Mouse (Mus musculus): ENCODE data around the gene Krtap19-5. TPM values are rescaled to one million over a fixed set of nuclear protein-coding genes. Genes with fewer than 3 reads are reported as not detected.

Gene Krtap19-5
- polyA plus RNA-seq, 1 experiment, result not detected

GRCm38 (mm10) chr16:88864887-88865407 is 31.3 kb downstream of the Krtap19-5 start:
- WGBS, result 79% methylated on average over 4 of the region's 4 CpGs

GRCm38 (mm10) chr16:88851450-88851849 is 44.8 kb downstream of the Krtap19-5 start:
- Histone ChIP-seq H3K4me3 (replicated peaks; ENCODE audit: control insufficient read depth, low read depth, low read length) (no peak overlapping the region), H3K27ac (ENCODE audit: control insufficient read depth, insufficient read depth, low read depth, low read length, poor library complexity) (no peak overlapping the region), H3K4me1 (ENCODE audit: control insufficient read depth, insufficient read depth, low read length) (no peaks in the 10 kb centered on the region)
- TF ChIP-seq POLR2A (IDR thresholded peaks at IDR 0.05; ENCODE audit: borderline replicate concordance, control insufficient read depth, low read depth, low read length), result no peak
- TF ChIP-seq CTCF (IDR thresholded peaks at IDR 0.05; ENCODE audit: control insufficient read depth, insufficient read depth, low read length), result peak; percentile 16; the same call in 1 of the 2 replicates
- WGBS, result 11% methylated on average over 5 of the region's 5 CpGs

More at GRCm38 (mm10) chr16:88864887-88865407, 31.3 kb downstream of the Krtap19-5 start:
- TF ChIP-seq POLR2A (IDR thresholded peaks at IDR 0.05; ENCODE audit: borderline replicate concordance, control insufficient read depth, low read depth, low read length) (no peak), CTCF (IDR thresholded peaks at IDR 0.05; ENCODE audit: control insufficient read depth, insufficient read depth, low read length) (no peak)
- Histone ChIP-seq H3K4me1 (ENCODE audit: control insufficient read depth, insufficient read depth, low read length) (no peaks in the 10 kb centered on the region), H3K27ac (ENCODE audit: control insufficient read depth, insufficient read depth, low read depth, low read length, poor library complexity) (no peak overlapping the region), H3K4me3 (replicated peaks; ENCODE audit: control insufficient read depth, low read depth, low read length) (no peak overlapping the region)

GRCm38 (mm10) chr16:88848558-88848957 is 47.7 kb downstream of the Krtap19-5 start:
- Histone ChIP-seq H3K27ac (ENCODE audit: control insufficient read depth, insufficient read depth, low read depth, low read length, poor library complexity) (no peak overlapping the region), H3K4me1 (ENCODE audit: control insufficient read depth, insufficient read depth, low read length) (no peaks in the 10 kb centered on the region), H3K4me3 (replicated peaks; ENCODE audit: control insufficient read depth, low read depth, low read length) (no peak overlapping the region)
- TF ChIP-seq POLR2A (IDR thresholded peaks at IDR 0.05; ENCODE audit: borderline replicate concordance, control insufficient read depth, low read depth, low read length) (no peak), CTCF (IDR thresholded peaks at IDR 0.05; ENCODE audit: control insufficient read depth, insufficient read depth, low read length) (no peak)
- WGBS, result 82% methylated on average over 4 of the region's 4 CpGs

GRCm38 (mm10) chr16:88847363-88847762 is 48.9 kb downstream of the Krtap19-5 start:
- WGBS, result 89% methylated on average over 1 of the region's 1 CpGs
- TF ChIP-seq CTCF (IDR thresholded peaks at IDR 0.05; ENCODE audit: control insufficient read depth, insufficient read depth, low read length) (no peak), POLR2A (IDR thresholded peaks at IDR 0.05; ENCODE audit: borderline replicate concordance, control insufficient read depth, low read depth, low read length) (no peak)
- Histone ChIP-seq H3K4me3 (replicated peaks; ENCODE audit: control insufficient read depth, low read depth, low read length) (no peak overlapping the region), H3K4me1 (ENCODE audit: control insufficient read depth, insufficient read depth, low read length) (no peaks in the 10 kb centered on the region), H3K27ac (ENCODE audit: control insufficient read depth, insufficient read depth, low read depth, low read length, poor library complexity) (no peak overlapping the region)

Other genes with a start within 250 kb of the Krtap19-5 start
- gene Krtap26-1, start 248.7 kb downstream of the Krtap19-5 start, polyA plus RNA-seq (2011; ENCODE audit: insufficient read depth, insufficient read length, low replicate concordance, missing spikeins), result not detected in 2 replicates
- gene Krtap27-1, start 224.8 kb downstream of the Krtap19-5 start, polyA plus RNA-seq (2011; ENCODE audit: insufficient read depth, insufficient read length, low replicate concordance, missing spikeins), result not detected in 2 replicates
- gene 2310061N02Rik, start 188.5 kb downstream of the Krtap19-5 start, polyA plus RNA-seq (2011; ENCODE audit: insufficient read depth, insufficient read length, low replicate concordance, missing spikeins), result not detected in 2 replicates
- not detected in 2 replicates for gene Krtap13-1, start 167.6 kb downstream of the Krtap19-5 start, polyA plus RNA-seq (2011; ENCODE audit: insufficient read depth, insufficient read length, low replicate concordance, missing spikeins)
- gene Krtap13, start 144.8 kb downstream of the Krtap19-5 start, polyA plus RNA-seq (2011; ENCODE audit: insufficient read depth, insufficient read length, low replicate concordance, missing spikeins), result not detected in 2 replicates
- gene 2310034C09Rik, start 137.6 kb downstream of the Krtap19-5 start, polyA plus RNA-seq (2011; ENCODE audit: insufficient read depth, insufficient read length, low replicate concordance, missing spikeins), result not detected in 2 replicates
- not detected in 2 replicates for gene 2310057N15Rik, start 122.3 kb downstream of the Krtap19-5 start, polyA plus RNA-seq (2011; ENCODE audit: insufficient read depth, insufficient read length, low replicate concordance, missing spikeins)
- not detected in 2 replicates for gene Gm5965, start 118.6 kb downstream of the Krtap19-5 start, polyA plus RNA-seq (2011; ENCODE audit: insufficient read depth, insufficient read length, low replicate concordance, missing spikeins)
- gene Gm20741, start 84.2 kb downstream of the Krtap19-5 start, polyA plus RNA-seq (2011; ENCODE audit: insufficient read depth, insufficient read length, low replicate concordance, missing spikeins), result not detected in 2 replicates
- gene Krtap15, start 76.2 kb downstream of the Krtap19-5 start, polyA plus RNA-seq (2011; ENCODE audit: insufficient read depth, insufficient read length, low replicate concordance, missing spikeins), result not detected in 2 replicates
- not detected in 2 replicates for gene Krtap14, start 70.3 kb downstream of the Krtap19-5 start, polyA plus RNA-seq (2011; ENCODE audit: insufficient read depth, insufficient read length, low replicate concordance, missing spikeins)
- not detected in 2 replicates for gene Krtap19-1, start 27.0 kb downstream of the Krtap19-5 start, polyA plus RNA-seq (2011; ENCODE audit: insufficient read depth, insufficient read length, low replicate concordance, missing spikeins)
- not detected in 2 replicates for gene Krtap19-2, start 22.2 kb downstream of the Krtap19-5 start, polyA plus RNA-seq (2011; ENCODE audit: insufficient read depth, insufficient read length, low replicate concordance, missing spikeins)
- not detected in 2 replicates for gene Krtap19-3, start 18.4 kb downstream of the Krtap19-5 start, polyA plus RNA-seq (2011; ENCODE audit: insufficient read depth, insufficient read length, low replicate concordance, missing spikeins)
- gene Krtap19-4, start 11.4 kb downstream of the Krtap19-5 start, polyA plus RNA-seq (2011; ENCODE audit: insufficient read depth, insufficient read length, low replicate concordance, missing spikeins), result not detected in 2 replicates
- gene Krtap19-9b, start 35.8 kb upstream of the Krtap19-5 start, polyA plus RNA-seq (2011; ENCODE audit: insufficient read depth, insufficient read length, low replicate concordance, missing spikeins), result not detected in 2 replicates
- gene Krtap16-3, start 66.4 kb upstream of the Krtap19-5 start, polyA plus RNA-seq (2011; ENCODE audit: insufficient read depth, insufficient read length, low replicate concordance, missing spikeins), result not detected in 2 replicates
- gene Krtap22-2, start 114.3 kb upstream of the Krtap19-5 start, polyA plus RNA-seq (2011; ENCODE audit: insufficient read depth, insufficient read length, low replicate concordance, missing spikeins), result not detected in 2 replicates
- not detected in 2 replicates for gene Gm10229, start 118.8 kb upstream of the Krtap19-5 start, polyA plus RNA-seq (2011; ENCODE audit: insufficient read depth, insufficient read length, low replicate concordance, missing spikeins)
- gene Krtap6-1, start 135.2 kb upstream of the Krtap19-5 start, polyA plus RNA-seq (2011; ENCODE audit: insufficient read depth, insufficient read length, low replicate concordance, missing spikeins), result not detected in 2 replicates
- not detected in 2 replicates for gene Gm10228, start 145.0 kb upstream of the Krtap19-5 start, polyA plus RNA-seq (2011; ENCODE audit: insufficient read depth, insufficient read length, low replicate concordance, missing spikeins)
- gene Krtap6-5, start 151.4 kb upstream of the Krtap19-5 start, polyA plus RNA-seq (2011; ENCODE audit: insufficient read depth, insufficient read length, low replicate concordance, missing spikeins), result not detected in 2 replicates
- not detected in 2 replicates for gene 1110025L11Rik, start 167.5 kb upstream of the Krtap19-5 start, polyA plus RNA-seq (2011; ENCODE audit: insufficient read depth, insufficient read length, low replicate concordance, missing spikeins)
- gene Krtap6-3, start 187.6 kb upstream of the Krtap19-5 start, polyA plus RNA-seq (2011; ENCODE audit: insufficient read depth, insufficient read length, low replicate concordance, missing spikeins), result not detected in 2 replicates
- not detected in 2 replicates for gene Gm6358, start 244.4 kb upstream of the Krtap19-5 start, polyA plus RNA-seq (2011; ENCODE audit: insufficient read depth, insufficient read length, low replicate concordance, missing spikeins)